Mouse (Mus musculus) lung, postnatal 0 days (tissue): ENCODE measurements around the gene Dclk1. TPM values are rescaled to one million over a fixed set of nuclear protein-coding genes. Genes with fewer than 3 reads are reported as not detected.

Experiments
- ATAC-seq: fragments of 200-750 bp; cut with Nextera tagmentation; 2 replicates; pipeline ENCODE4 v1.8.0; 2017; ENCODE audit warnings: moderate library complexity
- DNase-seq: peaks from one replicate; pipeline ENCODE4 v3.0.0-alpha.2; 2016; ENCODE audit warnings: low spot score
- H3K27ac ChIP-seq: fragments of 300-500 bp; sonication (generic); 2 replicates; pipeline ENCODE4 v1.5.1; 2014; ENCODE audit warnings: antibody characterized with exemption, mild to moderate bottlenecking, low read length, mixed read lengths
- H3K27me3 ChIP-seq: fragments of 300-500 bp; sonication (generic); replicated peaks from 2 replicates; pipeline ENCODE4 v1.6.1; 2014; ENCODE audit warnings: low read length, mixed read lengths; ENCODE audit not compliant: insufficient read depth
- H3K36me3 ChIP-seq: fragments of 300-500 bp; sonication (generic); 2 replicates; pipeline ENCODE4 v1.6.1; 2014; ENCODE audit warnings: low read length, mixed read lengths; ENCODE audit not compliant: insufficient read depth
- H3K4me1 ChIP-seq: fragments of 300-500 bp; sonication (generic); 2 replicates; pipeline ENCODE4 v1.6.1; 2014; ENCODE audit warnings: antibody characterized with exemption, low read depth, low read length, mixed read lengths; ENCODE audit not compliant: insufficient read depth
- H3K4me2 ChIP-seq: fragments of 300-500 bp; sonication (generic); replicated peaks from 2 replicates; pipeline ENCODE4 v1.6.1; 2014; ENCODE audit warnings: low read depth, mild to moderate bottlenecking, low read length, moderate library complexity, mixed read lengths
- H3K4me3 ChIP-seq: fragments of 300-500 bp; sonication (generic); 2 replicates; pipeline ENCODE4 v1.5.1; 2014; ENCODE audit warnings: low read depth, low read length
- H3K9ac ChIP-seq: fragments of 300-500 bp; sonication (generic); replicated peaks from 2 replicates; pipeline ENCODE4 v1.6.1; 2014; ENCODE audit warnings: low read depth, mild to moderate bottlenecking
- H3K9me3 ChIP-seq: fragments of 300-500 bp; sonication (generic); 2 replicates; pipeline ENCODE4 v1.6.1; 2016; ENCODE audit warnings: low read length, mixed read lengths
- CTCF ChIP-seq: IDR thresholded peaks from 2 replicates; pipeline ENCODE4 v1.5.1; 2016; ENCODE audit warnings: antibody characterized with exemption, mild to moderate bottlenecking
- EP300 ChIP-seq: IDR thresholded peaks from 2 replicates; pipeline ENCODE4 v1.6.1; 2016; ENCODE audit warnings: antibody characterized with exemption, mild to moderate bottlenecking, control low read depth
- WGBS: fragments of 180-500 bp; shearing (Covaris S2); extraction: QIAGEN DNeasy Blood & Tissue Kit; methylation state at CpG from one replicate; pipeline ENCODE4 v1.1.7; 2014; 5-methylcytosine and 5-hydroxymethylcytosine counted together
- polyA plus RNA-seq: library from polyadenylated mRNA; unstranded; fragments of >200 nt; fragmentation: Nextera tagmentation; extraction: Ambion mirVana; gene quantifications from 2 replicates; pipeline ENCODE4 v1.2.1, GENCODE M21; 2015

Gene Dclk1
- polyA plus RNA-seq, 1 experiment from 2014 or later = 3.1 TPM

- H3K36me3 ChIP-seq = no peaks in the 10 kb centered on the region
- 0 out of 2 replicates have a peak, but pooled peaks cover under 1% of the 10 kb centered on the region for H3K27me3 ChIP-seq
- DNase-seq (no peak), ATAC-seq (no peak)
- no peaks in the 10 kb centered on the region for H3K9me3 ChIP-seq
- H3K9ac ChIP-seq = no peak overlapping the region
- WGBS = 64% methylated on average over 3 of the region's 3 CpGs
- TF ChIP-seq CTCF (no peak), EP300 (no peak)
- no peak overlapping the region for H3K4me2 ChIP-seq
- H3K4me1 ChIP-seq = no peaks in the 10 kb centered on the region; the same call in 1 of the 2 replicates
- no peak overlapping the region for H3K4me3 ChIP-seq
- H3K27ac ChIP-seq = no peak overlapping the region
Measured at GRCm38 (mm10) chr3:55248048-55248447, 5.9 kb downstream of the Dclk1 start.

DNA sequence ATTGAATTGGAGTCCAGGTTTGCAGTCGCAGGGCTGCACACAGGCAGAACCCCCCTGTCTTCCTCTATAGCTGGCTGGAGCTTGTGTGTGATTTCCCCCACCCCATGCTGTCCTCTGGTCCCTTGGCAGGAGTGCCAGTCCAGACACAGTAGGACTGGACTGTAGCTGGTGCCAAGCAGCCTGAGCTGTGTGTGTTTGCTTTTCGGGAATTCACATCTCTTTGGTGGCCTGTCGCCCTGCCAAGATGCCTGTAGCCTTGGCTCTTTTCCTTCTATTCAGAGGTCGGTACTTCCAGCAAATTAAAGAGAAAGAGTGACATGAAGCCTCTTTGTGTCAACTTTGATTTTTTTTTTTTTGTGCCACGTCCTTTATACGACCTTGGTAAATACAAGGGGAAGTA is 6.3 kb downstream of the Dclk1 start:
- 40% methylated on average over 6 of the region's 6 CpGs for WGBS
- ATAC-seq = no peak
- no peaks in the 10 kb centered on the region for H3K36me3 ChIP-seq
- H3K9ac ChIP-seq = no peak overlapping the region
- no peaks in the 10 kb centered on the region; the same call in 1 of the 2 replicates for H3K4me1 ChIP-seq
- H3K27ac ChIP-seq = no peak overlapping the region
- no peaks in the 10 kb centered on the region for H3K27me3 ChIP-seq
- H3K4me3 ChIP-seq = no peak overlapping the region
- H3K4me2 ChIP-seq = no peak overlapping the region
- DNase-seq = peak; percentile 17
- TF ChIP-seq EP300 = no peak
- no peak for TF ChIP-seq CTCF
- no peaks in the 10 kb centered on the region for H3K9me3 ChIP-seq

GRCm38 (mm10) chr3:55250631-55251030 is 8.5 kb downstream of the Dclk1 start:
- H3K9ac ChIP-seq = no peak overlapping the region
- H3K9me3 ChIP-seq = no peaks in the 10 kb centered on the region
- no peak overlapping the region for H3K4me2 ChIP-seq
- H3K4me1 ChIP-seq = no peaks in the 10 kb centered on the region; the same call in 1 of the 2 replicates
- TF ChIP-seq EP300 (no peak), CTCF (no peak)
- no peaks in the 10 kb centered on the region for H3K27me3 ChIP-seq
- H3K36me3 ChIP-seq = no peaks in the 10 kb centered on the region
- no peak overlapping the region for H3K27ac ChIP-seq
- WGBS = 72% methylated on average over 2 of the region's 2 CpGs
- H3K4me3 ChIP-seq = no peak overlapping the region
- DNase-seq = no peak
- ATAC-seq = no peak

DNA sequence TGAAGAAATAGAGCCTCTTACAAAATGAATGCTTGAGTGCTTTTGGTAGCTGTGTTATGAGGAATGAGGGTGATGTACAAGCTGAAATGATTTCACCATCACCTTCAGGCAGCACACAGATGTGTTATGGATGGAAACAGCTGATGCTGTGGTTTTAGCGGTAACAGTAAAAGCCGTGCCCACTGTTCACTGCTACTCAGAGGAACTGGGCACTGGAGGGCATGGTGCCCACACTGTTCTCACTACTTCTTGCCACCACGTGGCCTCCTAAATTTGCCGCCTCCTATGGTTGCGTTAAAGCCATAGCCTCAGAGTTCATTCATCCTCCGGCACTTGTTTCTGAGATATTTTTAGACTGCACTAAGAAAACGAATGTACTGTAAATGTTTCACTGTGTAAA is 18.0 kb downstream of the Dclk1 start:
- H3K36me3 ChIP-seq = no peaks in the 10 kb centered on the region
- TF ChIP-seq EP300 (no peak), CTCF (no peak)
- no peaks in the 10 kb centered on the region for H3K27me3 ChIP-seq
- ATAC-seq = 0 out of 2 replicates have a peak, but pooled peaks have one; percentile 11
- H3K9ac ChIP-seq = no peak overlapping the region
- no peak overlapping the region for H3K4me3 ChIP-seq
- no peak overlapping the region for H3K27ac ChIP-seq
- 50% methylated on average over 7 of the region's 7 CpGs for WGBS
- no peaks in the 10 kb centered on the region for H3K4me1 ChIP-seq
- no peaks in the 10 kb centered on the region for H3K9me3 ChIP-seq
- H3K4me2 ChIP-seq = no peak overlapping the region
- DNase-seq = peak; percentile 11

DNA sequence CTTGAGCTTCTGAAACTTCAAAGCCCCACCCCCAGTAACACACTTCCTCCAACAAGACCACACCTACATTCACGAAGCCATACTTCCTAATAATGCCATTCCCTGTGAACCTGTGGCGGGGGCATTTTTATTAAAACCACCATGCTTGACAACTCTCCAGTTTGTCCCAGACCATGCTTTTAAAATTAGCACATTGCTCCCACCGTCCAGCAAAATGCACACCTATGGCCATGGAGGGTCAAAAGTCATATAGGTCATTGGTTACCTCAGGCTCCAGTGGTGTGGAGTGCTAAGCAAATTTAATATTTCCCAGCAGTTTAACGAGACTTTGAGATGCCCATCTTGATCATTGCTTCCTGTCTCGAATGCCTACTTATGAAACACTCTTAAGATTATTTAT is 23.9 kb downstream of the Dclk1 start:
- H3K36me3 ChIP-seq = no peaks in the 10 kb centered on the region
- ATAC-seq (no peak), DNase-seq (no peak)
- no peak overlapping the region for H3K4me2 ChIP-seq
- H3K9me3 ChIP-seq = no peaks in the 10 kb centered on the region
- TF ChIP-seq EP300 = no peak
- TF ChIP-seq CTCF = no peak
- no peak overlapping the region for H3K4me3 ChIP-seq
- H3K4me1 ChIP-seq = no peaks in the 10 kb centered on the region
- no peaks in the 10 kb centered on the region for H3K27me3 ChIP-seq
- H3K9ac ChIP-seq = no peak overlapping the region
- WGBS = 88% methylated on average over 5 of the region's 5 CpGs
- H3K27ac ChIP-seq = no peak overlapping the region

- TF ChIP-seq EP300 = no peak
- no peaks in the 10 kb centered on the region for H3K4me1 ChIP-seq
- H3K4me3 ChIP-seq = no peak overlapping the region
- 68% methylated on average over 4 of the region's 4 CpGs for WGBS
- H3K4me2 ChIP-seq = no peak overlapping the region
- H3K36me3 ChIP-seq = no peaks in the 10 kb centered on the region
- H3K27ac ChIP-seq = no peak overlapping the region
- no peak overlapping the region for H3K9ac ChIP-seq
- H3K27me3 ChIP-seq = no peaks in the 10 kb centered on the region
- DNase-seq (no peak), ATAC-seq (no peak)
- H3K9me3 ChIP-seq = no peaks in the 10 kb centered on the region
Measured at GRCm38 (mm10) chr3:55269802-55270201, 27.6 kb downstream of the Dclk1 start.

DNA sequence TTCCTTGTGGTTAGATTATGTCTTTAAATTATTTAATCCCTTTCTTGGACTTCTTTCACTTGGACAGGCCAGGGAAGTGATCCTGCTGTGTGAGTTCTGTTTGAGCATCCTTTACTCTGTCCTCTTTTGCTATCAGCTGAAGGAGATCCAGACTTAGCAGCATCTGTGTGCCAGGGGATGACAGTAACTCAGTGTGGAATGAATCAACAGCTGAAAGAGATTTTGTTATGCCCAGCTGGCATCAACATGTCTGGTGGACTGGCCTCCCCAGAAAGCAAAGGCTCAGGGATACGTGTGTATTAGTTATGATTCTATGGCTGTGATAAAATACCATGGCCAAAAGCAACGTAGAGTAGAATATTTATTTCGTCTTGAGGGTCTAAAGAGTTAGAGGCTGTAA is 28.2 kb downstream of the Dclk1 start:
- Histone ChIP-seq H3K4me2 (no peak overlapping the region), H3K9me3 (no peaks in the 10 kb centered on the region), H3K4me3 (no peak overlapping the region), H3K27ac (no peak overlapping the region), H3K9ac (no peak overlapping the region), H3K36me3 (no peaks in the 10 kb centered on the region), H3K27me3 (no peaks in the 10 kb centered on the region), H3K4me1 (no peaks in the 10 kb centered on the region)
- ATAC-seq = no peak
- no peak for DNase-seq
- 90% methylated on average over 3 of the region's 3 CpGs for WGBS
- TF ChIP-seq CTCF = no peak
- no peak for TF ChIP-seq EP300
